Mouse (Mus musculus) MEL (cell line): ENCODE data around the gene Trim40. TPM values are rescaled to one million over a fixed set of nuclear protein-coding genes. Genes with fewer than 3 reads are reported as not detected.

Experiments used
- DNase-seq: peaks from one replicate; pipeline ENCODE4 v3.0.0; 2011; ENCODE audit warnings: low read depth, low spot score
- H3K27ac ChIP-seq: 2 replicates; pipeline ENCODE4 v1.5.1; 2012; ENCODE audit warnings: low read depth, mild to moderate bottlenecking, control low read depth, low read length, moderate library complexity; ENCODE audit not compliant: control insufficient read depth
- H3K27me3 ChIP-seq, 2 experiments: fragments of 150-350 bp in 1 of 2; sonication (generic) in 1 of 2; 2 replicates each; pipeline ENCODE4 v1.6.1; 2012; ENCODE audit warnings: low read length in 2 of 2, mild to moderate bottlenecking in 2 of 2, improper control_type of control experiment in 1 of 2, moderate library complexity in 1 of 2; ENCODE audit not compliant: insufficient read depth in 2 of 2, control insufficient read depth in 1 of 2
- H3K36me3 ChIP-seq, 2 experiments: 2 replicates each; pipeline ENCODE4 v1.6.1; 2012 to 2014; ENCODE audit warnings: low read length in 2 of 2, improper control_type of control experiment in 1 of 2, inconsistent platforms in 1 of 2, mild to moderate bottlenecking in 1 of 2; ENCODE audit not compliant: insufficient read depth in 2 of 2, control insufficient read depth in 1 of 2
- H3K4me1 ChIP-seq, 2 experiments: fragments of 150-350 bp in 1 of 2; sonication (generic) in 1 of 2; 2 replicates each; pipeline ENCODE4 v1.6.1; 2012; ENCODE audit warnings: low read length in 2 of 2, improper control_type of control experiment in 1 of 2, mild to moderate bottlenecking in 1 of 2; ENCODE audit not compliant: insufficient read depth in 2 of 2, control insufficient read depth in 1 of 2
- H3K4me3 ChIP-seq, 2 experiments: fragments of 150-350 bp in 1 of 2; sonication (generic) in 1 of 2; 2 replicates each; pipeline ENCODE4 v1.5.1; 2012; ENCODE audit warnings: low read depth in 2 of 2, low read length in 2 of 2, mild to moderate bottlenecking in 2 of 2, moderate library complexity in 2 of 2, control low read depth in 1 of 2, improper control_type of control experiment in 1 of 2; ENCODE audit not compliant: control insufficient read depth in 1 of 2, insufficient read depth in 1 of 2
- H3K79me2 ChIP-seq: 2 replicates; pipeline ENCODE4 v1.6.1; 2012; ENCODE audit warnings: mild to moderate bottlenecking, low read length, moderate library complexity; ENCODE audit not compliant: control insufficient read depth, poor library complexity, insufficient read depth
- H3K9ac ChIP-seq: 2 replicates; pipeline ENCODE4 v1.6.1; 2012; ENCODE audit warnings: low read depth, mild to moderate bottlenecking, control low read depth, low read length, moderate library complexity; ENCODE audit not compliant: control insufficient read depth, poor library complexity, severe bottlenecking
- H3K9me3 ChIP-seq: fragments of 150-350 bp; sonication (generic); replicated peaks from 2 replicates; pipeline ENCODE4 v1.6.1; 2012; ENCODE audit warnings: mild to moderate bottlenecking, low read length, improper control_type of control experiment, moderate library complexity; ENCODE audit not compliant: insufficient read depth
- BHLHE40 ChIP-seq: IDR thresholded peaks from 2 replicates; pipeline ENCODE4 v1.6.1; 2012; ENCODE audit warnings: low read depth, mild to moderate bottlenecking, inconsistent platforms, low read length, improper control_type of control experiment, borderline replicate concordance
- CHD1 ChIP-seq: IDR thresholded peaks from 2 replicates; pipeline ENCODE4 v1.6.1; 2012; ENCODE audit warnings: low read depth, mild to moderate bottlenecking, inconsistent platforms, low read length, improper control_type of control experiment
- CTCF ChIP-seq, 3 experiments: IDR thresholded peaks in 2 of 3; conservative IDR thresholded peaks in 1 of 3; 2 replicates each; pipeline ENCODE4 v1.5.1; 2011 to 2012; ENCODE audit warnings: low read length in 3 of 3, low read depth in 2 of 3, mild to moderate bottlenecking in 2 of 3, improper control_type of control experiment in 1 of 3, inconsistent platforms in 1 of 3, mixed read lengths in 1 of 3, moderate library complexity in 1 of 3; ENCODE audit not compliant: control insufficient read depth in 1 of 3, insufficient read depth in 1 of 3, poor library complexity in 1 of 3, severe bottlenecking in 1 of 3
- E2F4 ChIP-seq: IDR thresholded peaks from 2 replicates; pipeline ENCODE4 v1.6.1; 2011; ENCODE audit warnings: low read depth, low read length, improper control_type of control experiment, borderline replicate concordance
- ELF1 ChIP-seq: IDR thresholded peaks from 2 replicates; pipeline ENCODE4 v1.6.1; 2014; ENCODE audit warnings: low read depth, mild to moderate bottlenecking, inconsistent platforms, low read length, improper control_type of control experiment, moderate library complexity
- EP300 ChIP-seq, 2 experiments: IDR thresholded peaks; 2 replicates each; pipeline ENCODE4 v1.6.1; 2011; ENCODE audit warnings: improper control_type of control experiment in 2 of 2, low read length in 2 of 2, low read depth in 1 of 2, mild to moderate bottlenecking in 1 of 2
- GABPA ChIP-seq: IDR thresholded peaks from 2 replicates; pipeline ENCODE4 v1.6.1; 2012; ENCODE audit warnings: low read depth, mild to moderate bottlenecking, inconsistent platforms, low read length, improper control_type of control experiment, moderate library complexity
- JUND ChIP-seq: IDR thresholded peaks from 2 replicates; pipeline ENCODE4 v1.6.1; 2011; ENCODE audit warnings: low read depth, mild to moderate bottlenecking, improper control_type of control experiment, low read length
- KAT2A ChIP-seq: conservative IDR thresholded peaks from 2 replicates; pipeline ENCODE4 v1.6.1; 2012; ENCODE audit warnings: low read depth, low read length, improper control_type of control experiment, inconsistent platforms
- MAZ ChIP-seq: IDR thresholded peaks from 2 replicates; pipeline ENCODE4 v1.6.1; 2012; ENCODE audit warnings: low read depth, mild to moderate bottlenecking, inconsistent platforms, low read length, improper control_type of control experiment
- MYB ChIP-seq: IDR thresholded peaks from 2 replicates; pipeline ENCODE4 v1.6.1; 2011; ENCODE audit warnings: mild to moderate bottlenecking, low read depth, low read length, improper control_type of control experiment
- NELFE ChIP-seq: IDR thresholded peaks from 2 replicates; pipeline ENCODE4 v1.6.1; 2011; ENCODE audit warnings: low read depth, low read length, improper control_type of control experiment
- POLR2AphosphoS2 ChIP-seq: IDR thresholded peaks from 2 replicates; pipeline ENCODE4 v1.6.1; 2011; ENCODE audit warnings: low read length, improper control_type of control experiment
- POLR2AphosphoS5 ChIP-seq: IDR thresholded peaks from 2 replicates; pipeline ENCODE4 v1.6.1; 2012; ENCODE audit warnings: low read depth, borderline replicate concordance, mild to moderate bottlenecking, inconsistent platforms, low read length, moderate library complexity, mixed read lengths
- RAD21 ChIP-seq: IDR thresholded peaks from 2 replicates; pipeline ENCODE4 v1.6.1; 2011; ENCODE audit warnings: mild to moderate bottlenecking, low read depth, low read length, improper control_type of control experiment
- SMC3 ChIP-seq: IDR thresholded peaks from 2 replicates; pipeline ENCODE4 v1.6.1; 2011; ENCODE audit warnings: low read depth, low read length, improper control_type of control experiment
- TBP ChIP-seq: IDR thresholded peaks from 2 replicates; pipeline ENCODE4 v1.8.0; 2011; ENCODE audit warnings: low read depth, low read length, improper control_type of control experiment
- UBTF ChIP-seq: IDR thresholded peaks from 2 replicates; pipeline ENCODE4 v1.6.1; 2012; ENCODE audit warnings: low read depth, mild to moderate bottlenecking, inconsistent platforms, low read length, improper control_type of control experiment, moderate library complexity, borderline replicate concordance; ENCODE audit not compliant: insufficient read depth
- USF1 ChIP-seq: IDR thresholded peaks from 2 replicates; pipeline ENCODE4 v1.6.1; 2014; ENCODE audit warnings: low read depth, mild to moderate bottlenecking, inconsistent platforms, low read length, improper control_type of control experiment, moderate library complexity
- ZC3H11A ChIP-seq: IDR thresholded peaks from 2 replicates; pipeline ENCODE4 v1.6.1; 2012; ENCODE audit warnings: low read depth, mild to moderate bottlenecking, inconsistent platforms, low read length, improper control_type of control experiment
- ZMIZ1 ChIP-seq: IDR thresholded peaks from 2 replicates; pipeline ENCODE4 v1.6.1; 2012; ENCODE audit warnings: low read depth, mild to moderate bottlenecking, inconsistent platforms, low read length, improper control_type of control experiment, moderate library complexity
- ZNF384 ChIP-seq: IDR thresholded peaks from 2 replicates; pipeline ENCODE4 v1.6.1; 2012; ENCODE audit warnings: low read depth, mild to moderate bottlenecking, inconsistent platforms, low read length, improper control_type of control experiment
- polyA plus RNA-seq, 2 experiments: library from polyadenylated mRNA; stranded (reverse) in 1 of 2; unstranded in 1 of 2; fragments of >175 nt in 1 of 2; fragments of >200 nt in 1 of 2; gene quantifications; 2 replicates each; pipeline versions ENCODE4 v1.2.1 to v1.2.4; 2012; ENCODE audit warnings: low replicate concordance in 2 of 2, low read depth in 1 of 2; ENCODE audit not compliant: insufficient read length in 2 of 2, insufficient read depth in 1 of 2, missing spikeins in 1 of 2
- total RNA-seq: library from RNA; depleted of rRNA; stranded (reverse); fragments of 300-350 nt; gene quantifications from 2 replicates; pipeline ENCODE4 v1.2.3, GENCODE M21; 2012

Gene Trim40
- total and polyA plus RNA-seq, 3 experiments: 0.04 TPM; not detected in 1

DNA sequence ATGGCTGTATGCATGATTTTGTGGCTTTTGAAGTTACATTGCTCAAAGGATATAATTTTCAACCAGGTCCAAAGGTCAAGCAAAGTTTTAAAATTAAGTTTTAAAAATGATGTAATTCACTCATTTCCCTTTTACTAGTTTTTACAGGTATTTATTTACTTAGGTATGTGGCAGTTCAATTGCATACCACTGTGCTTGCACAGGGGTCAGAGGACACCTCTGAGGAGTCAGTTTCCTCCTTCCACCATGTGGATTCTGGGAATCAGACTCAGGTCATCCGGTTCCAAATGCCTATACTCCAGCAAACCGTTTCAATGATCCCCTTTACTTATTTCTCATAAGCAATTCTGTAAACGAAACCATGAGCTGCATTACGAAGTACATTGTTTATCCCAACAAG is 32.8 kb upstream of the Trim40 start:
- Histone ChIP-seq H3K27me3 (peaks cover 5 to 9% of the 10 kb centered on the region in 2 experiments), H3K9ac (no peak overlapping the region), H3K4me3 (no peak overlapping the region), H3K27ac (no peak overlapping the region), H3K9me3 (no peaks in the 10 kb centered on the region), H3K36me3 (no peaks in the 10 kb centered on the region), H3K4me1 (no peaks in the 10 kb centered on the region), H3K79me2 (no peaks in the 10 kb centered on the region)
- DNase-seq: no peak
- TF ChIP-seq TBP (no peak), MAZ (no peak), ZMIZ1 (no peak), JUND (no peak), USF1 (no peak), ELF1 (no peak), RAD21 (no peak), NELFE (no peak), CHD1 (no peak)

DNA sequence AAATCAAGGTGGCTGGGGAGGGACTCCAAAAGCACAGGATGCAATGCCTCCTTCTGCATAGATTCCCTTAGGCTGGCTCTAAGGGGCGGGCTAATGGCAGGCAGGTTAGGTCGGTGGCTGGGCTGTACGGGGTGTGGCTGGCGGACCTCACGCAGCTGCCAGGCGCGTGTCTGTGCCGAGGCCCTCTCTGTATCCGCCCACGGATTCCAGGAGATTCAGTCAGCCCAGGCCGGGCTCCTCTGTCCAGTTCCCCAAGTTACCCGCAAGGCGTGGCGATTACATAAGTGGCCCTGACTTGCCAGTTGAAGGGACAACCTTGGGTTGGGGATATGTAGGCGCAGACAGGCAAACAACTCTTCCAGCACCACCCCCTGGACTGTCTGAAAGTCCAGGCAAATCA is 30.3 kb upstream of the Trim40 start:
- H3K4me1 ChIP-seq: no peaks in the 10 kb centered on the region
- no peaks in the 10 kb centered on the region for H3K9me3 ChIP-seq
- peaks cover 5 to 9% of the 10 kb centered on the region in 2 experiments for H3K27me3 ChIP-seq
- H3K27ac ChIP-seq: no peak overlapping the region
- H3K36me3 ChIP-seq: no peaks in the 10 kb centered on the region
- no peaks in the 10 kb centered on the region for H3K79me2 ChIP-seq
- no peak overlapping the region for H3K9ac ChIP-seq
- no peak overlapping the region for H3K4me3 ChIP-seq
- TF ChIP-seq POLR2AphosphoS5: no peak
- TF ChIP-seq ZNF384: no peak
- no peak for TF ChIP-seq EP300 (IDR thresholded peaks at IDR 0.05; ENCODE audit: low read depth in 1 of 2, low read length in 2 of 2)
- no peak for TF ChIP-seq BHLHE40
- TF ChIP-seq SMC3: no peak
- no peak for TF ChIP-seq CTCF (IDR thresholded peaks at IDR 0.05 in 2 of 3, conservative IDR thresholded peaks at IDR 0.05 in 1 of 3; ENCODE audit: control insufficient read depth in 1 of 3, insufficient read depth in 1 of 3, low read depth in 2 of 3, low read length in 3 of 3, poor library complexity in 1 of 3, severe bottlenecking in 1 of 3)
- no peak for TF ChIP-seq KAT2A
- no peak for TF ChIP-seq MYB
- no peak for TF ChIP-seq UBTF
- TF ChIP-seq GABPA: no peak
- no peak for TF ChIP-seq POLR2AphosphoS2
- no peak for TF ChIP-seq TBP
- TF ChIP-seq ZC3H11A: no peak
- no peak for TF ChIP-seq CHD1
- no peak for TF ChIP-seq E2F4
- no peak for DNase-seq
